Mouse (Mus musculus): ENCODE data around the gene Magi1. TPM values are rescaled to one million over a fixed set of nuclear protein-coding genes. Genes with fewer than 3 reads are reported as not detected.

Magi1 gene
- total RNA-seq, 2 experiments from 2014 or later = 28.5 to 28.7 TPM

DNA sequence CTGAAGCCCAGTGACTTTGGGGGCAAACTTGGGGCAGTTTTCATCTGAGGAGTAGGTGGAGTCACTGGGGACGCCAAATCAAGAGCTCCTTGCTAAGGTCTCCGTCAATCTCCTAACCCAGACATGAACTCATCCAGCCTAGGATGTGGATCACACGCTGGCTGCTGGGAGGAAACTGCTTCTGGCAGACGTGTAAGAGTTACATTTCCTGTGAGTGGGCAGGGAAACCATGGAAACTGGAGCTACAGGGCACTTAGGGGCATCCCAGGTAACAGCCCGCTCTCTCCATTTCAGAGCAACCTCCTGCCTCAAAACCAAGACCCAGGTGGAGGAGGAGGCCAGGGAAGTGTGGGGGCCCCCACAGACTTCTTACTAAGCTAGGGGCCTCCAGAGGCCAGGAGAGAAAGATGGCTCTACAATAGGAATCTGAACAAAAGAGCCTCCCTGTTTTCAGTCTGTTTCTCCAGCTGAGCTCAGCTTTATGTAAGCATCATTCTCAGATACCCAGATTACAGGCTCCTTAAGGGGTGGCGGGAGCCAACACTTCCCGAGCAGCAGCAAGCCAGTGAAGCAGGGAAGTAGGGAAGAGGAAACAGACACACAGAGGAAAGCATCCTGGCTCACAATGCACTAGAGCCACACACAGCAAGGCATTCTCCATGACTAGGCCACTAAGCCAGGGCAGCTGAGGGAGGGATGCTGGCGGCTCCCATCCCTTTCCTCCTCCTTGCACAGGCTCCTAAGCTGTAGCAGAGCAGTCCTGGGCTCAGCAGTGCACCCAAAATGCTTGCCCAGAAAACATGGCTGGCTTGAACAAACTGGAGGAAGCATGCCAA is 427.7 kb downstream of the Magi1 start:
- intact Hi-C loops (cut with DNase I) = no loop called here
- DNase-seq = peak; percentile 28 to 42

- intact Hi-C loops (cut with DNase I) = no loop called here
- DNase-seq = no peak
These were observed 434.6 kb downstream of the Magi1 start for GRCm38 (mm10) chr6:93848942-93849790.

DNA sequence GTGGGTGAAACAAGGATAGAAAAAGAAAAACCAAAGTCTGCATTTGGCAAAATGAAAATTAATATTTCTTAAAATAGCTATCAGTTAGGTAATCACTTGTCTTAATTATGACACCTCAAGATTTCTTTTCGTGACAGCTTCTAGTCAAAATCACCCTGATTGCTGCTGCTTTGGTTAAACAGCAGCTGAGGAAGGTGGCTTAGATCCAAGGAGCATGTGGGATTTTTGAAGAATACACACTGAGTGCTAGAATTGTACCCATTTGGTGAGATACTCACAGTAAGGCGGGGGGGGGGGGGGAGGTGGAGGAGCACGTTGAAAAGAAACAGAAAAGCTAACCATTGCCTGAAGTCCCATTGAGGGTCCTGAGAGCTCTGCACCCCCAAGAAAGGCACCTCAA is 438.2 kb downstream of the Magi1 start:
- no peak for DNase-seq
- intact Hi-C loops (cut with DNase I) = no loop called here

DNA sequence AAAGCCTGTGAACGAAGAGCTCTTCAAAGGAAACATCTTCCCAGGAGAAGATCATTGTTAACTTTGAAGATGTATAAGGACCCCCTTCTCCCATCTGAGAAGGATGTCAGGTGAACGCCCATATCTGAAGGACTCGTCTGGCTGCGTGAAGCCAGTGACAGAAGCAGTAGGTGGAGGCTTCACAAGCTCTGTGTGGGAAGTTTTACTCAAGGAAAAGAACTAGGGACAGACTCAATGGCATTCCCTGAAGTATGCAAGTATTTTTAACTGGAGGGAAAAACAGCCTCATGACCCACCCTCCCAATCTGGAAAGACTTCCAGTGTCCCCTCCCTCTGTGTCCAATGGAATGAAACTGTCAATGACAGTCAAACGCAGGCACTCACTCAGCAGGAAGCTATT is 438.6 kb downstream of the Magi1 start:
- no peak for DNase-seq
- intact Hi-C loops (cut with DNase I) = no loop called here

GRCm38 (mm10) chr6:93844576-93844975 is 439.1 kb downstream of the Magi1 start:
- intact Hi-C loops (cut with DNase I) = no loop called here
- DNase-seq = peak; percentile 23 to 30

GRCm38 (mm10) chr6:93838398-93838797 is 445.3 kb downstream of the Magi1 start:
- no peak for DNase-seq
- intact Hi-C loops (cut with DNase I) = no loop called here

DNA sequence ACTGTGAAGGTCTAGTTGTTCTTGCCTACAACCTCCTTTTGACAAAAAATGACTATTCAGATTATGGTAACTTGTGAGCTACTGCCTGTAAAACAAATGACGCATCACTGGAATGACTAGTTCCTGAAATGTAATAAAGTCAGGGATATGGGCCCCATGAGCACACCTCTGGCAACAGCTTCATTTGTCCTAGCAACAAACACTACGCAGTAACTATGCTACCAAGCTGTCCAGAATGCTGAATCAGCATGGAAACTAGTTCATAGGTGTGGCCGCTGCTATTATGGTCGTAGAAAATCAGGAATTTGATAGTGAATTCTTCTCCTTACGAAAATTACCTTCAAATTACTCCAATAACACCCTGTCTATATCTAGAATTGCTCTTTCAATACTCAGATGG is 447.1 kb downstream of the Magi1 start:
- DNase-seq = no peak
- intact Hi-C loops (cut with DNase I) = no loop called here

DNA sequence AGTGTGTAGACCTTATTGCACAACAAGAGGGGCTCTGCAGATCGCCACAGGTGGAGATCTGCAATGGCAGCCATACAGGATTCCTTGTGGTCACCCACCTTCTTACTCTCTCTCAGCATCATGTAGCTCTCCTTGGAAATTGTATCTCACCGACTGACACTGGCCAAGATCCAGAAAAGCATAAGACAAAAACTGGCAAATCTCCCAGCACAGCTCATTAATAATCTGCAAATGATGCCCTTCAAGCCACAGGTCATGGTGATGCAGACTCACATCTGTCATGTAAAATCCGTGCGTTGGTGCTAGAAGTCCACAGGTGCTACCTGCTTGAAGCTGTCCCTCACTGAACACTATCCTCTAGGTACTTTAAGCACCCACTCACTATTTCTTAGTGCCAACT is 448.5 kb downstream of the Magi1 start:
- peak; percentile 36 to 43 for DNase-seq
- intact Hi-C loops (cut with DNase I) = no loop called here

GRCm38 (mm10) chr6:93828262-93828661 is 455.5 kb downstream of the Magi1 start:
- no peak for DNase-seq
- intact Hi-C loops (cut with DNase I) = no loop called here

GRCm38 (mm10) chr6:93826875-93827274 is 456.8 kb downstream of the Magi1 start:
- intact Hi-C loops (cut with DNase I) = no loop called here
- no peak for DNase-seq

DNA sequence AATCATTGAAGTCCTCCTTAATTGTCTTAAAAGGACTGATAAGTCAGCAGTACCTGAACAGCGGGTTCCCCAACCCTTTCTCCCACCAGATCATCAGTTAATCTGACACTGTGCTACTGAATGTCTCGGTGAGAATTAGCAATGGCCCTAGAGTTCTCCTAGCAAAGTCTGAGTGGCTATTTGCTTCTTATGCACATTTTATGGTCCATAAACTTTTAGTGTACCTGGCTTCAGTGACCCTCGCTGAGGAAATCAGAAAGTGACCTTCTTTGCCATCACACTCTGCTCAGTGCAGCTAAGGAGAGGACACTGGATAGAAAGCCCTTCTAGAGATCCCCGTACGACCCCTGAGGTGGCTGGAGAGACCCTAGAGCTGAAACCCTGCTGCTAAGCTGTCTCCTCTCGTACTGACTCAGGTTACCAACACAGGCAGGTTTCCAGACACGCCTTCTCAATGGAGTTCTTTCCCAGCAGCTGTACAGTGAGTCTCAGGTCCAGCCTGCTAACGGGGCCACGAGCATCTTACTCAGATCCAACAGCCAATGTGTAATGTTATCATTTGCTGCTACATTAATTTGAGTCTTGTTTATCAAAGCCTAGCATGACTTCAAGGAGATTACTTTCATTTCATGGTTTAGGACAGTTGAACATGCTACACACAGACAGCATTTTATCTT is 461.4 kb downstream of the Magi1 start:
- DNase-seq = no peak
- intact Hi-C loops (cut with DNase I) = no loop called here

GRCm38 (mm10) chr6:93821512-93821911 is 462.2 kb downstream of the Magi1 start:
- intact Hi-C loops (cut with DNase I) = no loop called here
- DNase-seq = no peak

GRCm38 (mm10) chr6:93819888-93820287 is 463.8 kb downstream of the Magi1 start:
- intact Hi-C loops (cut with DNase I) = no loop called here
- peak; percentile 13 to 33 for DNase-seq

DNA sequence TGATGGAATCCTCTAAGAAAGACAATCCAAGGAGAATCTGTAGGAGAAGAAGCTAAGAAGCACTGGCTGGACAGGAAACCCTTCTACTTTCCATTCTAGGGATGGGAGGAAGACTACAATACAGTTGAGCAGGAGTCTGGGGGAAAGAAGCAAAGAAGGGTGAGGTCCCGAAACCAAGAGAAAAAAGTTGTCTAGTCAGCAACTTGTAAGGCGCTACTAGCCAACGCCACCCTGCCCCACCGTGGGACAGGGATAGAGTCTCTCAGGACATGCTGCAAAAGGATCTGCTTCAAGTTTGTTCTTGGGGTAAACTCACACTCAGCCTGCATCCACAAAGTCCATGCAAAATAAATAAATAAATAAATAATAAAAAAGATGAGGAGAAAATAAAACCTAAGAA is 464.4 kb downstream of the Magi1 start:
- DNase-seq = no peak
- intact Hi-C loops (cut with DNase I) = no loop called here

DNA sequence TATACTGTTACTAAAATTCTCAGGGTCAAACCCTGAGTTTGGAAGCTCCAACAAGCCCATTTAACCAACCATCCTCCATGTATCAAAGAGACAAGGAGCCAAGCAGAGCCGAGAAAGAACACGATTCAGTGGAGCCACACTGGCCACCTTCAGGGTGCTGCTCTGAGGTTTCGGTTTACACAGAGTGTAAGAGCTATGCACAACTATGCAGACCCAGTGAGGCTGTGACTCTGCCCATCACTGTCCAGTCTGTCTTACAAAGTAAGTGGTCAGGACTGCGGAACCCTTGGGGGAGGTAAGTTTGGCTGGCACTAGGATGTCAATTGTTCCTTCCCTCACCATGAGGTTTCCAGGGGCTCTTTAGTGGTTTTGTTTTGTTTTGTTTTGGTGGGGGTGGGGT is 465.2 kb downstream of the Magi1 start:
- no peak for DNase-seq
- intact Hi-C loops (cut with DNase I) = no loop called here

DNA sequence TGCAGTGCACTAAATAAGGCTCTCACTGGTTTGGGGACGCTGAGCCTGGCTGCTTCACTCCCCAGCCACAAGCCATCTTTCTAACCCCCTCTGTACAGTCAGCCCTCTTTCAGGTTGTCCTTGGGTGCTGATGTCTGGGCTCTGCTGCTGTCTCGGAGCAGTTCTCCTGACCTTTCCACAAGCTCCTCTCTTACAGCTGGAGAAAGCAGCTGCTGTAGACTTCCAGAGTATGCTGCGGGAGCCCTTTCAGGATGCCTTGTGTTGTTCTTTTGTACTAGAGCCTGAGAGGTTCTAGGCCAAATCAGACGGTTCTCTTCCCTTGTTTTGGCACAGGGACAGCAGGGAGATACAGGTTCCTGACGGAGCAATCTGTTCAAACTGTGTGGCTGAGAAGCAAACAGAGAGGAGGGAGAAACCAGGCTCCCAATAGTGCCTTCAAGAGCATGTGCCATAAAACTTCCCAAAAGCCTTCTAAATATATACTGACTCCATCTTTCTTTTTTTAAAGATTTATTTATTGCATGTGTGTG is 478.2 kb downstream of the Magi1 start:
- intact Hi-C loops (cut with DNase I) = no loop called here

GRCm38 (mm10) chr6:93802390-93802789 is 481.3 kb downstream of the Magi1 start:
- DNase-seq = peak; percentile 33 to 59

More for the DNA sequence above, 478.2 kb downstream of the Magi1 start:
- no peak for DNase-seq

GRCm38 (mm10) chr6:93800465-93800864 is 483.3 kb downstream of the Magi1 start:
- no peak for DNase-seq
- intact Hi-C loops (cut with DNase I) = no loop called here

More at GRCm38 (mm10) chr6:93802390-93802789, 481.3 kb downstream of the Magi1 start:
- intact Hi-C loops (cut with DNase I) = no loop called here

DNA sequence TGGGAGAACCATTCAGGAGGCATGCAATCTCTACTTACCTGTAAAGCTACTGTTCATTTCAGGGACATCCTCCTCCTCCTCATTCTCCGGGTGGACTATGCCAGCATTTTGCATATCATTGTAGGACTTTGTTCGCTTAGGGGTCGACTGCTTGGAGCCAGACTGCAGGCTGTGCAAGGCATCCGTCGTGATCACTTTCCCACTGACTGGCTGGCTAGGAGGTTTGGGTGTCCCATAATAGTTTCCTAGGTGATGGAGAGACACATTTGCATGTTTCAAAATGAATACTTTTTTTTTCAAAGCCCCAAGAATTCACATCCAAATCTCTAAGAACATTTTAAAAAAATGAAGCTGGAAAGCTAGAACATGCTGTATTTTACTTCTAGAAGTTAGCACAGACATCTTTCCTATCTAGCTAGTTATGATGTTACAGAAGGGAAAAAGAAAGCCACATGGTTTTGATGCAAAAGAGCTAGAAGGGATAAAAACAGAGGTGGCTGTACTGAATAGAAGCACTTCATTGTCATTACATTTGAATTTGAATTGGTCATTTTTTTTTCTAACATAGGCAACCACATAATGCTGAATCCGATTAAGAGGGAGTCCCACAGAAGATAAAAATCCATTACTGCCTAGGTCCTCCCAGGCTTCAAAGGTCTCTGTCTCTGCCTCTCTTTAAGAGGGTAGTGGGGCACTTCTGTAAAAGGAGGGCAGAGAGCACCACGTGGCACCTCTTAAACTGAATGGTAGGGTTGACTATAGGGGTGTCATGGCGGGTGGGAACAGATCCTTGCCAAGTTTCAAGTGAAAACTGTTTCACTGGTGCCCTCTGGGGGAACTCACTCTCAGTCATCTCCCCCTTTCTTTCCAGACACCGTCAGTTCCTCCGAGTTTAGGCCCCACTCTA is 491.2 kb downstream of the Magi1 start:
- intact Hi-C loops (cut with DNase I) = no loop called here
- no peak for DNase-seq

GRCm38 (mm10) chr6:93789721-93790120 is 494.0 kb downstream of the Magi1 start:
- intact Hi-C loops (cut with DNase I) = no loop called here
- no peak for DNase-seq

All from heart, postnatal 10 days (tissue).